In genomic region chr14:77464782-77465181, GRCm38 (mm10) we compare ENCODE assay signal across 23 mouse cellular contexts.
DNase-seq lines count a peak whose midpoint lies in the region; ATAC-seq and TF ChIP-seq lines count a peak whose summit lies in the region.
"Had no signal": no experiment of that assay in that cellular context is flagged by ENCODE, and none has a peak within 500 bp of the region (broad histone marks: within the 10 kb centered on the region; RNA-seq: fewer than 3 reads in every experiment).

No protein-coding gene starts in this region.

- H3K27ac ChIP-seq in embryonic facial prominence, embryonic 14.5 days (replicated peaks; ENCODE audit: low read depth, low read length): no peak overlapping the region
- no peak overlapping the region for H3K27ac ChIP-seq in embryonic facial prominence, embryonic 10.5 days (replicated peaks)
- peak overlapping the region; percentile 29 to 48; a peak in 2 of 4 replicates for H3K27ac ChIP-seq in heart, embryonic 14.5 days (replicated peaks in 1 of 2; ENCODE audit: control insufficient read depth in 1 of 2, insufficient read depth in 1 of 2, low read depth in 2 of 2, low read length in 2 of 2)
- H3K27ac ChIP-seq in embryonic fibroblast, embryonic 13.5 days (ENCODE audit: insufficient read depth, low read length): 0 out of 2 replicates have a peak overlapping the region, but pooled peaks have one; percentile 20
- H3K27ac ChIP-seq: embryonic facial prominence, embryonic 15.5 days; forebrain, embryonic 10.5 days; hindbrain, embryonic 12.5 days; layer of hippocampus, adult 2 months; limb, embryonic 15.5 days; midbrain, embryonic 10.5 days had no signal

- no peak overlapping the region for H3K9ac ChIP-seq in embryonic facial prominence, embryonic 14.5 days (ENCODE audit: low read depth, low read length)
- no peak overlapping the region for H3K9ac ChIP-seq in heart, embryonic 14.5 days (ENCODE audit: low read length)
- H3K9ac ChIP-seq: embryonic facial prominence, embryonic 15.5 days; hindbrain, embryonic 12.5 days; limb, embryonic 15.5 days had no signal

- TF ChIP-seq CTCF in embryonic fibroblast, embryonic 13.5 days (IDR thresholded peaks at IDR 0.05; ENCODE audit: borderline replicate concordance, insufficient read depth, low read length): no peak

- H3K27me3 ChIP-seq in embryonic facial prominence, embryonic 14.5 days (replicated peaks; ENCODE audit: control insufficient read depth, insufficient read depth, low read length): no peaks in the 10 kb centered on the region
- H3K27me3 ChIP-seq in embryonic facial prominence, embryonic 10.5 days (replicated peaks; ENCODE audit: low read depth, poor library complexity, severe bottlenecking): no peaks in the 10 kb centered on the region
- no peaks in the 10 kb centered on the region for H3K27me3 ChIP-seq in heart, embryonic 14.5 days (ENCODE audit: control insufficient read depth, insufficient read depth, low read length)
- H3K27me3 ChIP-seq: embryonic facial prominence, embryonic 15.5 days; hindbrain, embryonic 12.5 days; limb, embryonic 15.5 days had no signal

- TF ChIP-seq POLR2A in embryonic fibroblast, embryonic 13.5 days (IDR thresholded peaks at IDR 0.05; ENCODE audit: low read depth, low read length): no peak

- H3K4me3 ChIP-seq in embryonic facial prominence, embryonic 14.5 days (ENCODE audit: low read depth, low read length): no peak overlapping the region
- H3K4me3 ChIP-seq in embryonic facial prominence, embryonic 10.5 days: no peak overlapping the region
- no peak overlapping the region for H3K4me3 ChIP-seq in heart, embryonic 14.5 days (ENCODE audit: control insufficient read depth in 1 of 2, insufficient read depth in 1 of 2, low read depth in 1 of 2, low read length in 2 of 2)
- H3K4me3 ChIP-seq in embryonic fibroblast, embryonic 13.5 days (ENCODE audit: insufficient read depth, low read length): no peak overlapping the region
- H3K4me3 ChIP-seq: embryonic facial prominence, embryonic 15.5 days; forebrain, embryonic 10.5 days; hindbrain, embryonic 12.5 days; layer of hippocampus, adult 2 months; limb, embryonic 15.5 days; midbrain, embryonic 10.5 days had no signal

- DNase-seq in embryonic facial prominence, embryonic 14.5 days (ENCODE audit: low spot score): peak; percentile 59
- DNase-seq in embryonic facial prominence, embryonic 10.5 days (ENCODE audit: low spot score): no peak
- DNase-seq in heart, postnatal 4 days: no peak
- peak; percentile 55 for DNase-seq in 3T3-L1 (ENCODE audit: low read depth, low spot score)
- DNase-seq in retina, embryonic 14.5 days (ENCODE audit: low spot score): no peak
- DNase-seq in kidney, adult 18-20 months: no peak
- DNase-seq: adrenal gland, postnatal 14 days; B cell, adult 2 months; cerebellum, adult 11 months; cerebellum, postnatal 10 days; kidney, adult 2 months; kidney, postnatal 10 days; layer of hippocampus, postnatal 36 days; lung, adult 2 months; lung, postnatal 36 days had no signal

- H3K36me3 ChIP-seq in embryonic facial prominence, embryonic 14.5 days (ENCODE audit: control insufficient read depth, insufficient read depth, low read length): no peaks in the 10 kb centered on the region
- no peaks in the 10 kb centered on the region for H3K36me3 ChIP-seq in embryonic facial prominence, embryonic 10.5 days (replicated peaks)
- no peaks in the 10 kb centered on the region for H3K36me3 ChIP-seq in heart, embryonic 14.5 days (ENCODE audit: control insufficient read depth, insufficient read depth, low read length)
- H3K36me3 ChIP-seq: embryonic facial prominence, embryonic 15.5 days; forebrain, embryonic 10.5 days; hindbrain, embryonic 12.5 days; limb, embryonic 15.5 days; midbrain, embryonic 10.5 days had no signal

- no peak; the same call in 1 of the 2 replicates for ATAC-seq in embryonic facial prominence, embryonic 14.5 days (ENCODE audit: low read depth)
- no peak for ATAC-seq in heart, embryonic 14.5 days (ENCODE audit: insufficient number of reproducible peaks, insufficient read depth, low FRiP score, low read depth)

- no peaks in the 10 kb centered on the region for H3K9me3 ChIP-seq in embryonic facial prominence, embryonic 14.5 days (ENCODE audit: control insufficient read depth, low read length)
- no peaks in the 10 kb centered on the region for H3K9me3 ChIP-seq in embryonic facial prominence, embryonic 10.5 days
- no peaks in the 10 kb centered on the region for H3K9me3 ChIP-seq in heart, embryonic 14.5 days (ENCODE audit: control insufficient read depth, low read length)
- H3K9me3 ChIP-seq: embryonic facial prominence, embryonic 15.5 days; forebrain, embryonic 10.5 days; hindbrain, embryonic 12.5 days; limb, embryonic 15.5 days; midbrain, embryonic 10.5 days had no signal

- no peak overlapping the region for H3K4me2 ChIP-seq in embryonic facial prominence, embryonic 14.5 days (ENCODE audit: low read depth, low read length)
- no peak overlapping the region for H3K4me2 ChIP-seq in heart, embryonic 14.5 days (ENCODE audit: low read length)
- H3K4me2 ChIP-seq: embryonic facial prominence, embryonic 15.5 days; hindbrain, embryonic 12.5 days; limb, embryonic 15.5 days had no signal

- no peaks in the 10 kb centered on the region for H3K4me1 ChIP-seq in embryonic facial prominence, embryonic 14.5 days (ENCODE audit: control insufficient read depth, insufficient read depth, low read length)
- peaks cover 7% of the 10 kb centered on the region; the same call in 1 of the 2 replicates for H3K4me1 ChIP-seq in embryonic facial prominence, embryonic 10.5 days
- peaks cover 2 to 14% of the 10 kb centered on the region in 2 experiments; a peak in 3 of 4 replicates for H3K4me1 ChIP-seq in heart, embryonic 14.5 days (ENCODE audit: control insufficient read depth in 2 of 2, insufficient read depth in 2 of 2, low read length in 2 of 2)
- H3K4me1 ChIP-seq in embryonic fibroblast, embryonic 13.5 days (ENCODE audit: control insufficient read depth, insufficient read depth, low read length): peaks cover 7% of the 10 kb centered on the region; the same call in 1 of the 2 replicates
- H3K4me1 ChIP-seq: embryonic facial prominence, embryonic 15.5 days; forebrain, embryonic 10.5 days; midbrain, embryonic 10.5 days had no signal

- WGBS in embryonic facial prominence, embryonic 14.5 days: 82% methylated on average over 4 of the region's 4 CpGs
- 90% methylated on average over 4 of the region's 4 CpGs for WGBS in embryonic facial prominence, embryonic 10.5 days
- 26% methylated on average over 4 of the region's 4 CpGs for WGBS in heart, embryonic 14.5 days

Comparison
In these comparisons a context has a peak if more than half of its experiments do, and no peak if none do; other contexts are left out.
1. DNase-seq: peak in embryonic facial prominence, embryonic 14.5 days (single experiment) and 3T3-L1 (single experiment); none in embryonic facial prominence, embryonic 10.5 days (single experiment), heart, postnatal 4 days (single experiment), retina, embryonic 14.5 days (single experiment) and kidney, adult 18-20 months (single experiment).
2. H3K27ac ChIP-seq: peak in heart, embryonic 14.5 days (2 of 2) and embryonic fibroblast, embryonic 13.5 days (single experiment); none in embryonic facial prominence, embryonic 14.5 days (single experiment) and embryonic facial prominence, embryonic 10.5 days (single experiment).